Comparison of ENCODE assay signal across 9 mouse cellular contexts in the genomic region with DNA sequence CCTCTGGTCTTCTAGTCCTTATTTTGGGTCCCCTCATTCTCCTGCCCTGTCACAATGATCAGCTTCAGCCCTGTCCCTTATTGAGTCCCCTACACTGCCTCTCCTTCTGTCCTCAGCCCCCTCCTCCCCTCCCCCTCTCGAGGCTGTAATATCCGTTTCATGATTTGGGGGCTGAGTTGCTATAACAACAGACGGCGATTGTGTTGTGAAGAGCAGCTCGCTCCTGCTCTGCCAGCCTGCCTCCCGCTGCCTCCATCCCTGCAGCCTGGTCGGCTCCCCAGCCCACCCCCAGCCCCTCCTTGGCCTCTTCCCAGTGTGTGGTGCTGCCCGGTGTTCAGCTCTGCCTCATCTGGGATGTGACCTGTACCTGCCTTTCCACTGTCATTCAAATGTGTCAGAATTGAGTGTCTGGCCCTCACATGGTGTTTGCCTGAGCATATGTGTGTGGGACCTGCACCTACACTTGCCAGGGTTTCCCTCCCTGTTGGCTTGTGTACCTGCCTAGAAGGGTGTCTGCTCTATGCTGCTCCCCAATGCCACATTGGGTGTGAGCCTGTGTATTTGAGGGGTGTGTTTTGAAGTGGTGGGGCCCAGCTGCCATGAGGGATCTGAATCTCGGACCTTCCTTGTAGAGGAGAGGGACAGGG. TPM values are rescaled to one million over a fixed set of nuclear protein-coding genes. Genes with fewer than 3 reads are reported as not detected.
A peak's percentile ranks its signal among the peaks of the same experiment; 100 is the strongest.
DNase-seq lines count a peak whose midpoint lies in the region; ATAC-seq and TF ChIP-seq lines count a peak whose summit lies in the region.
"Had no signal": no experiment of that assay in that cellular context is flagged by ENCODE, and none has a peak within 500 bp of the region (broad histone marks: within the 10 kb centered on the region; RNA-seq: fewer than 3 reads in every experiment).

No protein-coding gene starts in this region.

- in situ Hi-C loops in ES-E14 (cut with MboI; ENCODE audit: low sequenced_read_pairs in 2 of 2, unreplicated experiment in 2 of 2), result no loop called here

- peak overlapping the region; percentile 7 to 14; a peak in 2 of 4 replicates for H3K4me3 ChIP-seq in ES-E14 (ENCODE audit: insufficient read depth in 1 of 2, low read depth in 1 of 2, low read length in 2 of 2, poor library complexity in 1 of 2, severe bottlenecking in 1 of 2)
- H3K4me3 ChIP-seq in midbrain, embryonic 14.5 days (replicated peaks; ENCODE audit: low read depth, low read length), result no peak overlapping the region
- no peak overlapping the region for H3K4me3 ChIP-seq in intestine, embryonic 16.5 days (ENCODE audit: low read length)
- H3K4me3 ChIP-seq: lung, embryonic 15.5 days had no signal

- 2% methylated on average over 9 of the region's 9 CpGs for WGBS in midbrain, embryonic 14.5 days
- WGBS in intestine, embryonic 16.5 days, result 18% methylated on average over 9 of the region's 9 CpGs

- no peak for DNase-seq in ES-E14 (ENCODE audit: low read depth, low spot score)
- peak; percentile 73 for DNase-seq in embryo, embryonic 10 days (ENCODE audit: low spot score)
- DNase-seq in forelimb bud, embryonic 11.5 days (ENCODE audit: low read depth, low spot score), result peak; percentile 38
- peak; percentile 89 for DNase-seq in midbrain, embryonic 14.5 days
- DNase-seq in urinary bladder, postnatal 14 days (ENCODE audit: low spot score), result no peak
- DNase-seq in lung, adult 18-20 months, result no peak

- peak; percentile 53 for ATAC-seq in midbrain, embryonic 14.5 days (ENCODE audit: low FRiP score, low TSS enrichment)
- no peak for ATAC-seq in intestine, embryonic 16.5 days
- ATAC-seq: Patski had no signal

- peak overlapping the region; percentile 80 for H3K27ac ChIP-seq in ES-E14 (ENCODE audit: insufficient read depth, low read depth, low read length, poor library complexity, severe bottlenecking)
- peak overlapping the region; percentile 84 for H3K27ac ChIP-seq in midbrain, embryonic 14.5 days (replicated peaks; ENCODE audit: low read depth, low read length)
- H3K27ac ChIP-seq in intestine, embryonic 16.5 days (ENCODE audit: low read length), result no peak overlapping the region
- H3K27ac ChIP-seq: lung, embryonic 15.5 days had no signal

- peaks cover 15 to 41% of the 10 kb centered on the region in 2 experiments for H3K4me1 ChIP-seq in ES-E14 (ENCODE audit: control insufficient read depth in 2 of 2, insufficient read depth in 2 of 2, low read length in 2 of 2, poor library complexity in 1 of 2)
- H3K4me1 ChIP-seq in midbrain, embryonic 14.5 days (ENCODE audit: control insufficient read depth, insufficient read depth, low read length), result peaks cover 46% of the 10 kb centered on the region
- H3K4me1 ChIP-seq in intestine, embryonic 16.5 days (ENCODE audit: control insufficient read depth, insufficient read depth, low read length), result peaks cover 16% of the 10 kb centered on the region

- H3K9ac ChIP-seq in ES-E14 (ENCODE audit: insufficient read depth, low read depth, low read length, poor library complexity, severe bottlenecking), result peak overlapping the region; percentile 51; the same call in 1 of the 2 replicates
- H3K9ac ChIP-seq in midbrain, embryonic 14.5 days (replicated peaks; ENCODE audit: low read length), result peak overlapping the region; percentile 36; the same call in 1 of the 2 replicates
- H3K9ac ChIP-seq in intestine, embryonic 16.5 days (ENCODE audit: low read depth, low read length), result no peak overlapping the region
- H3K9ac ChIP-seq: lung, embryonic 15.5 days had no signal

- peak overlapping the region; percentile 3 for H3K4me2 ChIP-seq in midbrain, embryonic 14.5 days (ENCODE audit: low read length)
- no peak overlapping the region for H3K4me2 ChIP-seq in intestine, embryonic 16.5 days (ENCODE audit: low read depth, low read length)
- H3K4me2 ChIP-seq: lung, embryonic 15.5 days had no signal

- H3K36me3 ChIP-seq in ES-E14 (ENCODE audit: control insufficient read depth, insufficient read depth, low read length, poor library complexity, severe bottlenecking), result peaks cover 2% of the 10 kb centered on the region; the same call in 1 of the 2 replicates
- H3K36me3 ChIP-seq in midbrain, embryonic 14.5 days (ENCODE audit: control insufficient read depth, insufficient read depth, low read length), result no peaks in the 10 kb centered on the region
- H3K36me3 ChIP-seq in intestine, embryonic 16.5 days (ENCODE audit: control insufficient read depth, insufficient read depth, low read length), result no peaks in the 10 kb centered on the region
- H3K36me3 ChIP-seq: lung, embryonic 15.5 days had no signal

- no peaks in the 10 kb centered on the region for H3K27me3 ChIP-seq in midbrain, embryonic 14.5 days (ENCODE audit: control insufficient read depth, insufficient read depth, low read length)
- H3K27me3 ChIP-seq in intestine, embryonic 16.5 days (replicated peaks; ENCODE audit: control insufficient read depth, insufficient read depth, low read length), result peaks cover 38% of the 10 kb centered on the region

- no peaks in the 10 kb centered on the region for H3K9me3 ChIP-seq in ES-E14 (ENCODE audit: control insufficient read depth, insufficient read depth, low read depth, low read length)
- H3K9me3 ChIP-seq in midbrain, embryonic 14.5 days (ENCODE audit: control insufficient read depth, low read length), result no peaks in the 10 kb centered on the region
- H3K9me3 ChIP-seq in intestine, embryonic 16.5 days (ENCODE audit: control insufficient read depth, low read length), result no peaks in the 10 kb centered on the region
- H3K9me3 ChIP-seq: lung, embryonic 15.5 days had no signal

TF ChIP-seq in ES-E14, 5 proteins besides CTCF, POLR2A, EP300 and RAD21:
- no peak for TF ChIP-seq MAFK (IDR thresholded peaks at IDR 0.05; ENCODE audit: insufficient read depth, low read depth, low read length)
- no peak for TF ChIP-seq ZNF384 (IDR thresholded peaks at IDR 0.05; ENCODE audit: low read depth, low read length)
- TF ChIP-seq HCFC1 (IDR thresholded peaks at IDR 0.05; ENCODE audit: borderline replicate concordance, insufficient read depth, low read length), result no peak
- TF ChIP-seq CHD2 (IDR thresholded peaks at IDR 0.05; ENCODE audit: low read depth, low read length), result no peak
- no peak for TF ChIP-seq ZC3H11A (IDR thresholded peaks at IDR 0.05; ENCODE audit: borderline replicate concordance, low read depth, low read length)
TF ChIP-seq in ES-E14: peak in this region for 0.

RNA-seq across cellular contexts. Expression of a gene that starts 2.3 kb away (rescaled TPM):
- 9.5 and 17.1 TPM in 2 replicates for total RNA-seq in ES-E14 (2012; rRNA removed)
- 54.1 and 105 TPM in 2 replicates for polyA plus RNA-seq in midbrain, embryonic 14.5 days (2014; fragmentation: Nextera tagmentation; extraction: Ambion mirVana)
- polyA plus RNA-seq in intestine, embryonic 16.5 days (2015; fragmentation: Nextera tagmentation; extraction: Ambion mirVana), result 0.73 and 0.97 TPM in 2 replicates
- polyA plus RNA-seq: Patski had no signal

RNA-seq across cellular contexts. Expression of a gene that starts 17.1 kb away (rescaled TPM):
- 81.7 and 139 TPM in 2 replicates for total RNA-seq in ES-E14 (2012; rRNA removed)
- polyA plus RNA-seq in midbrain, embryonic 14.5 days (2014; fragmentation: Nextera tagmentation; extraction: Ambion mirVana), result 32.9 and 58.5 TPM in 2 replicates
- polyA plus RNA-seq in intestine, embryonic 16.5 days (2015; fragmentation: Nextera tagmentation; extraction: Ambion mirVana), result 41.8 and 47.0 TPM in 2 replicates

RNA-seq across cellular contexts. Expression of a gene that starts 32.0 kb away (rescaled TPM):
- total RNA-seq in ES-E14 (2012; rRNA removed), result 3.7 and 4.6 TPM in 2 replicates
- 2.0 and 2.9 TPM in 2 replicates for polyA plus RNA-seq in midbrain, embryonic 14.5 days (2014; fragmentation: Nextera tagmentation; extraction: Ambion mirVana)
- polyA plus RNA-seq in intestine, embryonic 16.5 days (2015; fragmentation: Nextera tagmentation; extraction: Ambion mirVana), result 6.0 and 6.8 TPM in 2 replicates

RNA-seq across cellular contexts. Expression of a gene that starts 52.8 kb away (rescaled TPM):
- total RNA-seq in ES-E14 (2012; rRNA removed), result 150 and 164 TPM in 2 replicates
- polyA plus RNA-seq in midbrain, embryonic 14.5 days (2014; fragmentation: Nextera tagmentation; extraction: Ambion mirVana), result 99.6 and 125 TPM in 2 replicates
- 94.7 and 103 TPM in 2 replicates for polyA plus RNA-seq in intestine, embryonic 16.5 days (2015; fragmentation: Nextera tagmentation; extraction: Ambion mirVana)

Comparison
In these comparisons a context has a peak if more than half of its experiments do, and no peak if none do; other contexts are left out.
1. DNase-seq: peak in embryo, embryonic 10 days (single experiment), forelimb bud, embryonic 11.5 days (single experiment) and midbrain, embryonic 14.5 days (single experiment); none in ES-E14 (single experiment), urinary bladder, postnatal 14 days (single experiment) and lung, adult 18-20 months (0 of 2).
2. H3K4me3 ChIP-seq: peak in ES-E14 (2 of 2); none in midbrain, embryonic 14.5 days (single experiment) and intestine, embryonic 16.5 days (single experiment).
3. RNA of a gene that starts 2.3 kb away (polyA plus RNA-seq): 54.1 to 105 TPM in midbrain, embryonic 14.5 days; 0.73 to 0.97 TPM in intestine, embryonic 16.5 days; every median in the first group is over 10 times any median in the second.